Mouse (Mus musculus) testis, adult 2 months (tissue): ENCODE data around the gene Adamtsl4.

Source experiments
- CTCF ChIP-seq: fragments of 200-500 bp; IDR thresholded peaks from 2 replicates; pipeline ENCODE4 v1.5.1; 2012; ENCODE audit warnings: low read depth, mild to moderate bottlenecking, inconsistent platforms, low read length, moderate library complexity; ENCODE audit not compliant: control insufficient read depth, insufficient read depth, insufficient replicate concordance
- POLR2A ChIP-seq: fragments of 200-500 bp; IDR thresholded peaks from 2 replicates; pipeline ENCODE4 v1.6.1; 2012; ENCODE audit warnings: low read depth, mild to moderate bottlenecking, inconsistent platforms, low read length, moderate library complexity; ENCODE audit not compliant: control insufficient read depth

GRCm38 (mm10) chr3:95680673-95681072, 7.0 kb downstream of the Adamtsl4 start:
- no peak for TF ChIP-seq CTCF
- no peak for TF ChIP-seq POLR2A
